8 mouse cellular contexts compared by ENCODE assay signal in the genomic region with DNA sequence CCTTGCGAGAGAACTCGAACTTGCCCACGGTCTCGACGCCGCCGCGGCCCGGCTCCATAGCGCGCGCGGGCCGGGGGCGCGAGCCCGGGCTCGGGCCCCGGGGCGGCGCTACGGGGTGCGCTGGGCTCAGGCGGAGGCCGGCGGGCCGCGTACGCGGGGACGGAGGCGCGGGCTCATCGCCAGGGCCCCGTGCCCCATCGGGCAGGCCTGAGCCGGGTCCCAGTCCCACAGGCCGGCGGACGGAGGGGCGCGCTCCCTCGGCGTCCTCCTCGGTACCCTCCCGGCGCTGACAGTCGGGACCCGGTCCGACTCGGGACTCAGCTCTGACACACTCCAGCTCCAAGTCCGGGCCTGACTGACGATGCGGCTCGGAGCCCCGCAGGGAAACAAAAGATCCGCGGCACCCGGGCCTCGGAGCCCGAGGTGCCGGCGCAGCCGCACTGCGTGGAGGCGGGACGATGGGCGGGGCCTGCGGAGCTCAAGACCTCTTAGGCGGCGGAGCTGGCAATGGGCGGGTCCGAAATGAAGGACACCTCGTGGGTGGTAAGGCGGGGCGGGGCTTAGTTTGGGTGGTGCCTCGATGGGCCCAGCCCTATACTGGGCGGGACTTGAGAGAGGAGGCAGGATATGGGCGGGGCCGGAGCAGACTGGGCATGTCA. TPM values are rescaled to one million over a fixed set of nuclear protein-coding genes. Genes with fewer than 3 reads are reported as not detected.
DNase-seq lines count a peak whose midpoint lies in the region; ATAC-seq and TF ChIP-seq lines count a peak whose summit lies in the region.

A gene (minus strand): TSS at position 431 of the 659 bp plus-strand sequence.

- peaks cover 24% of the 10 kb centered on the region for H3K36me3 ChIP-seq in embryonic facial prominence, embryonic 13.5 days
- peaks cover 5% of the 10 kb centered on the region for H3K36me3 ChIP-seq in heart, adult 2 months (ENCODE audit: control insufficient read depth, insufficient read depth, low read length)
- H3K36me3 ChIP-seq in limb, embryonic 13.5 days = peaks cover 26% of the 10 kb centered on the region
- H3K36me3 ChIP-seq in midbrain, embryonic 16.5 days (ENCODE audit: control insufficient read depth, insufficient read depth, low read length) = no peaks in the 10 kb centered on the region; the same call in 1 of the 2 replicates

- peak; percentile 96 for TF ChIP-seq POLR2A in heart, adult 2 months (IDR thresholded peaks at IDR 0.05; ENCODE audit: insufficient read depth, low read depth, low read length)

- peak within 1 kb of the TSS; percentile 95 for H3K4me2 ChIP-seq in embryonic facial prominence, embryonic 13.5 days
- peak within 1 kb of the TSS; percentile 94 for H3K4me2 ChIP-seq in limb, embryonic 13.5 days (replicated peaks)
- peak within 1 kb of the TSS; percentile 78 for H3K4me2 ChIP-seq in midbrain, embryonic 16.5 days (ENCODE audit: low read length)

- H3K27me3 ChIP-seq in embryonic facial prominence, embryonic 13.5 days = no peaks in the 10 kb centered on the region
- no peaks in the 10 kb centered on the region for H3K27me3 ChIP-seq in heart, adult 2 months (ENCODE audit: control insufficient read depth, insufficient read depth, low read length)
- H3K27me3 ChIP-seq in limb, embryonic 13.5 days = no peaks in the 10 kb centered on the region
- H3K27me3 ChIP-seq in midbrain, embryonic 16.5 days (ENCODE audit: control insufficient read depth, insufficient read depth, low read depth, low read length) = no peaks in the 10 kb centered on the region

- TF ChIP-seq CTCF in heart, adult 2 months (IDR thresholded peaks at IDR 0.05) = no peak

- 0 out of 2 replicates have a peak, but pooled peaks have one; percentile 22 for TF ChIP-seq EP300 in heart, adult 2 months (IDR thresholded peaks at IDR 0.05; ENCODE audit: insufficient read depth, low read depth, low read length)

- H3K27ac ChIP-seq in embryonic facial prominence, embryonic 13.5 days = peak within 1 kb of the TSS; percentile 88
- H3K27ac ChIP-seq in heart, adult 2 months = peak within 1 kb of the TSS; percentile 83
- H3K27ac ChIP-seq in limb, embryonic 13.5 days = peak within 1 kb of the TSS; percentile 53; the same call in 1 of the 2 replicates
- peak within 1 kb of the TSS; percentile 83 for H3K27ac ChIP-seq in midbrain, embryonic 16.5 days (ENCODE audit: low read length)

- intact Hi-C loops in heart, adult 2 months (cut with DNase I) = loop anchor here (2.0 kb wide), 2 partner anchors 31 to 39 kb away; a partner anchor contains a TSS

- H3K9ac ChIP-seq in embryonic facial prominence, embryonic 13.5 days = peak within 1 kb of the TSS; percentile 96
- peak within 1 kb of the TSS; percentile 99 for H3K9ac ChIP-seq in heart, adult 2 months (ENCODE audit: low read depth, low read length)
- H3K9ac ChIP-seq in limb, embryonic 13.5 days = peak within 1 kb of the TSS; percentile 98
- peak within 1 kb of the TSS; percentile 97 for H3K9ac ChIP-seq in midbrain, embryonic 16.5 days (ENCODE audit: low read depth, low read length)

- peaks cover 40% of the 10 kb centered on the region for H3K4me1 ChIP-seq in embryonic facial prominence, embryonic 13.5 days
- H3K4me1 ChIP-seq in heart, adult 2 months (ENCODE audit: control insufficient read depth, insufficient read depth, low read length) = peaks cover 13% of the 10 kb centered on the region
- H3K4me1 ChIP-seq in limb, embryonic 13.5 days = peaks cover 42% of the 10 kb centered on the region
- peaks cover 30% of the 10 kb centered on the region for H3K4me1 ChIP-seq in midbrain, embryonic 16.5 days (ENCODE audit: control insufficient read depth, insufficient read depth, low read length)

- ATAC-seq in embryonic facial prominence, embryonic 13.5 days (ENCODE audit: insufficient number of reproducible peaks, insufficient read depth, low FRiP score, low TSS enrichment, low read depth) = peak; percentile 96
- peak; percentile 96 for ATAC-seq in limb, embryonic 13.5 days (ENCODE audit: low FRiP score, low read depth)
- peak; percentile 94 for ATAC-seq in midbrain, embryonic 16.5 days

- under 1% methylated on average over 78 of the region's 80 CpGs for WGBS in embryonic facial prominence, embryonic 13.5 days
- under 1% methylated on average over 80 of the region's 80 CpGs for WGBS in heart, adult 2 months
- WGBS in limb, embryonic 13.5 days = under 1% methylated on average over 56 of the region's 80 CpGs
- WGBS in midbrain, embryonic 16.5 days = under 1% methylated on average over 78 of the region's 80 CpGs

- no peaks in the 10 kb centered on the region for H3K9me3 ChIP-seq in embryonic facial prominence, embryonic 13.5 days
- no peaks in the 10 kb centered on the region for H3K9me3 ChIP-seq in limb, embryonic 13.5 days
- H3K9me3 ChIP-seq in midbrain, embryonic 16.5 days (replicated peaks; ENCODE audit: control insufficient read depth, low read length, poor library complexity, severe bottlenecking) = no peaks in the 10 kb centered on the region

- H3K79me2 ChIP-seq in heart, adult 2 months (replicated peaks; ENCODE audit: control insufficient read depth, insufficient read depth, low read length) = peaks cover 3% of the 10 kb centered on the region; the same call in 1 of the 2 replicates

- H3K4me3 ChIP-seq in embryonic facial prominence, embryonic 13.5 days = peak within 1 kb of the TSS; percentile 96
- H3K4me3 ChIP-seq in heart, adult 2 months = peak within 1 kb of the TSS; percentile 91
- H3K4me3 ChIP-seq in limb, embryonic 13.5 days = peak within 1 kb of the TSS; percentile 94
- peak within 1 kb of the TSS; percentile 88 for H3K4me3 ChIP-seq in midbrain, embryonic 16.5 days (ENCODE audit: low read depth, low read length)

- peak; percentile 97 for DNase-seq in 3134 (ENCODE audit: extremely low read depth, insufficient read length, low spot score)
- peak; percentile 100 for DNase-seq in adrenal gland, postnatal 36 days
- DNase-seq in heart, adult 2 months = peak; percentile 99 to 100
- peak; percentile 100 for DNase-seq in kidney, adult 8-10 months
- peak; percentile 100 for DNase-seq in spleen, postnatal 10 days (ENCODE audit: low spot score in 2 of 2)

RNA-seq across cellular contexts. Expression of the gene that starts here (rescaled TPM):
- 10 to 100 TPM; 42.5 to 47.1 TPM for total RNA-seq in adrenal gland, postnatal 36 days (2021)
- polyA plus RNA-seq in embryonic facial prominence, embryonic 13.5 days (2015; fragmentation: Nextera tagmentation; extraction: Ambion mirVana) = 19.2 and 21.9 TPM in 2 replicates
- 10 to 100 TPM; 64.8 to 82.1 TPM for total RNA-seq in heart, adult 2 months (2021)
- polyA plus RNA-seq in heart, adult 2 months (2012; rRNA removed) = 55.9 and 62.6 TPM in 2 replicates
- 21.5 and 22.8 TPM in 2 replicates for polyA plus RNA-seq in limb, embryonic 13.5 days (2015; fragmentation: Nextera tagmentation; extraction: Ambion mirVana)
- polyA plus RNA-seq in midbrain, embryonic 16.5 days (2015; fragmentation: Nextera tagmentation; extraction: Ambion mirVana) = 29.9 and 31.5 TPM in 2 replicates

Comparison
In these comparisons a context has a peak if more than half of its experiments do, and no peak if none do; other contexts are left out.
1. Peak in every context shown above with its lines: DNase-seq, ATAC-seq, H3K4me3 ChIP-seq and H3K27ac ChIP-seq.